Mouse (Mus musculus): ENCODE results near the gene Kazn. TPM values are rescaled to one million over a fixed set of nuclear protein-coding genes. Genes with fewer than 3 reads are reported as not detected.

Gene Kazn
- total RNA-seq, 2 experiments from 2014 or later = 41.1 to 42.9 TPM

- DNase-seq (ENCODE audit: low spot score in 2 of 2) = no peak
- TF ChIP-seq CTCF (conservative IDR thresholded peaks at IDR 0.05) = no peak
- H3K4me3 ChIP-seq = no peak overlapping the region
- H3K27ac ChIP-seq = no peak overlapping the region
Measured at GRCm38 (mm10) chr4:142258730-142259129, 19.5 kb upstream of the Kazn start.

- DNase-seq (ENCODE audit: low spot score in 2 of 2) = no peak
- H3K27ac ChIP-seq = no peak overlapping the region
- peak; percentile 74 for TF ChIP-seq CTCF (conservative IDR thresholded peaks at IDR 0.05)
- H3K4me3 ChIP-seq = no peak overlapping the region
Measured at GRCm38 (mm10) chr4:142254088-142254487, 14.9 kb upstream of the Kazn start.

GRCm38 (mm10) chr4:142251471-142252354 lies 12.5 kb upstream of the Kazn start:
- H3K27ac ChIP-seq = no peak overlapping the region; the same call in 1 of the 2 replicates
- no peak for TF ChIP-seq CTCF (conservative IDR thresholded peaks at IDR 0.05)
- DNase-seq (ENCODE audit: low spot score in 2 of 2) = no peak
- H3K4me3 ChIP-seq = no peak overlapping the region

- H3K4me3 ChIP-seq = no peak overlapping the region
- TF ChIP-seq CTCF (conservative IDR thresholded peaks at IDR 0.05) = no peak
- DNase-seq (ENCODE audit: low spot score in 2 of 2) = no peak
Measured at GRCm38 (mm10) chr4:142250054-142250453, 10.9 kb upstream of the Kazn start.

GRCm38 (mm10) chr4:142249401-142249800 lies 10.2 kb upstream of the Kazn start:
- Histone ChIP-seq H3K27ac (no peak overlapping the region), H3K4me3 (no peak overlapping the region)
- peak in 1 of 2 experiments; percentile 65 for DNase-seq (ENCODE audit: low spot score in 2 of 2)
- peak; percentile 86 for TF ChIP-seq CTCF (conservative IDR thresholded peaks at IDR 0.05)

More at GRCm38 (mm10) chr4:142250054-142250453, 10.9 kb upstream of the Kazn start:
- no peak overlapping the region for H3K27ac ChIP-seq

- peak; percentile 61 to 87 for DNase-seq (ENCODE audit: low spot score in 2 of 2)
- Histone ChIP-seq H3K4me3 (no peak overlapping the region), H3K27ac (no peak overlapping the region)
- TF ChIP-seq CTCF (conservative IDR thresholded peaks at IDR 0.05) = peak; percentile 98
Measured at GRCm38 (mm10) chr4:142248426-142248825, 9.2 kb upstream of the Kazn start.

GRCm38 (mm10) chr4:142246698-142247097 lies 7.5 kb upstream of the Kazn start:
- no peak for TF ChIP-seq CTCF (conservative IDR thresholded peaks at IDR 0.05)
- DNase-seq (ENCODE audit: low spot score in 2 of 2) = no peak
- H3K27ac ChIP-seq = no peak overlapping the region
- no peak overlapping the region for H3K4me3 ChIP-seq

- Histone ChIP-seq H3K4me3 (no peak overlapping the region), H3K27ac (no peak overlapping the region)
- DNase-seq (ENCODE audit: low spot score in 2 of 2) = no peak
- TF ChIP-seq CTCF (conservative IDR thresholded peaks at IDR 0.05) = no peak
Measured at GRCm38 (mm10) chr4:142244641-142245040, 5.4 kb upstream of the Kazn start.

GRCm38 (mm10) chr4:142242750-142243383 lies 3.7 kb upstream of the Kazn start:
- H3K27ac ChIP-seq = no peak overlapping the region
- H3K4me3 ChIP-seq = no peak overlapping the region
- DNase-seq (ENCODE audit: low spot score in 2 of 2) = no peak
- no peak for TF ChIP-seq CTCF (conservative IDR thresholded peaks at IDR 0.05)

GRCm38 (mm10) chr4:142242164-142242563 lies 3.0 kb upstream of the Kazn start:
- Histone ChIP-seq H3K4me3 (no peak overlapping the region), H3K27ac (no peak overlapping the region)
- TF ChIP-seq CTCF (conservative IDR thresholded peaks at IDR 0.05) = no peak
- DNase-seq (ENCODE audit: low spot score in 2 of 2) = no peak

GRCm38 (mm10) chr4:142240874-142241273 lies 1.7 kb upstream of the Kazn start:
- TF ChIP-seq CTCF (conservative IDR thresholded peaks at IDR 0.05) = no peak
- Histone ChIP-seq H3K27ac (no peak overlapping the region), H3K4me3 (no peak overlapping the region)
- no peak for DNase-seq (ENCODE audit: low spot score in 2 of 2)

GRCm38 (mm10) chr4:142238486-142239239 lies 538 bp downstream of the Kazn start:
- H3K27ac ChIP-seq = peak overlapping the region; percentile 36; the same call in 1 of the 2 replicates
- TF ChIP-seq CTCF (conservative IDR thresholded peaks at IDR 0.05) = peak; percentile 73
- peak in 1 of 2 experiments; percentile 32 for DNase-seq (ENCODE audit: low spot score in 2 of 2)
- peak overlapping the region; percentile 65 for H3K4me3 ChIP-seq

GRCm38 (mm10) chr4:142238041-142238440 lies 1.2 kb downstream of the Kazn start:
- TF ChIP-seq CTCF (conservative IDR thresholded peaks at IDR 0.05) = no peak
- Histone ChIP-seq H3K27ac (peak overlapping the region; percentile 36; the same call in 1 of the 2 replicates), H3K4me3 (peak overlapping the region; percentile 65)
- no peak for DNase-seq (ENCODE audit: low spot score in 2 of 2)

Measured in layer of hippocampus, adult 2 months (tissue).